Mouse (Mus musculus): ENCODE data around the gene C1qtnf5. TPM values are rescaled to one million over a fixed set of nuclear protein-coding genes. Genes with fewer than 3 reads are reported as not detected.

Gene C1qtnf5
- total RNA-seq, 2 experiments from 2014 or later, result 23.1 to 26.1 TPM

DNA sequence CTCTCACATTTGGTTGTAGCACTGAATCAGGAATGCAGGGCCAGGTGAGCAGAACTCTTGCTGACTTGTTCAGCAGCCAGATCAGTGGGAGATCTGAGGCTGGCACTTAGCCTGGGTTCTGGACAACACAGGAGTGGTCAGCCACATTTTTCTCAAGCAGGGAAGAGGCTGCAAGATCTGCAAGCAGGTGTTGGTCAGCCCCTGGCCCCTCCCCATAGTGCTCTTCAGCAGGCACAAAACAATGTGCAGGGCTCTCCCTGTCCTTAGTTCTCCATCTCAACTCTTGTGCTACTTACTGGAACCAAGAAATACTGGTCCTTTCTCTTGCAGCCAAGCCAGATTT is 37.6 kb downstream of the C1qtnf5 start:
- intact Hi-C loops (cut with DNase I), result no loop called here
- DNase-seq (ENCODE audit: low spot score in 2 of 2), result no peak

DNA sequence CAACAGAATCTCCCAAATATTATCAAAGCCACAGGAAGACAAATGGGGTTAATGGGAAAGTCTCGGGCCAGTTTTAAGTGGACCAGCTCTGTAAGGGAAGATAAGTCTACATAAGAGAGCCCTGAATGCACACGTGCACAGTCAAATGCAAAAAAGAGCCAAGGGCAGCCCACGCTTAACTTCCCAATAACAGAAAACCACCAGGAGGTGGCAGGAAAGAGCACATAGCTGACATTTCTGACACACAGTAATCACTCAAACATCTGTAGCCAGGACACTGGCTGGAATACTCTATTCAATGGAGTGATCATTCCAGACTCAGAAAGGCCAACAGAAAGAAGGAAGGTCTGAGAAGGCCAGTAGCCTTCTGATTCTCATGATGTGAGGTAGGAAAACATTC is 40.2 kb downstream of the C1qtnf5 start:
- no peak for DNase-seq (ENCODE audit: low spot score in 2 of 2)
- intact Hi-C loops (cut with DNase I), result no loop called here

Other genes with a start within 250 kb of the C1qtnf5 start
- gene Thy1, start 63.9 kb upstream of the C1qtnf5 start, total RNA-seq (2021), result 100 to 1,000 TPM; 826 to 894 TPM
- gene Usp2, start 40.2 kb upstream of the C1qtnf5 start, total RNA-seq (2021), result 100 to 1,000 TPM in 1 of 2 experiments, 10 to 100 TPM in 1; 72.3 to 106 TPM
- gene Mfrp, start 5.5 kb upstream of the C1qtnf5 start, total RNA-seq (2021), result 1 to 10 TPM in 1 of 2 experiments, under 1 TPM in 1; 0.55 to 1.6 TPM
- gene Gm49380, start 6.3 kb downstream of the C1qtnf5 start, total RNA-seq (2021), result under 1 TPM; 0.14 to 0.27 TPM
- gene Rnf26, start 6.3 kb downstream of the C1qtnf5 start, total RNA-seq (2021), result 10 to 100 TPM; 30.6 to 31.5 TPM
- 10 to 100 TPM; 13.2 to 14.8 TPM for gene Mcam, start 27.2 kb downstream of the C1qtnf5 start, total RNA-seq (2021)
- gene Cbl, start 126.8 kb downstream of the C1qtnf5 start, total RNA-seq (2021), result 10 to 100 TPM; 53.4 to 54.2 TPM
- 1 to 10 TPM; 1.3 to 2.0 TPM for gene Ccdc153, start 133.4 kb downstream of the C1qtnf5 start, total RNA-seq (2021)
- under 1 TPM; 0.53 to 0.73 TPM for gene Pdzd3, start 144.2 kb downstream of the C1qtnf5 start, total RNA-seq (2021)
- gene Nlrx1, start 161.4 kb downstream of the C1qtnf5 start, total RNA-seq (2021), result 10 to 100 TPM; 11.6 to 14.0 TPM
- gene Abcg4, start 181.4 kb downstream of the C1qtnf5 start, total RNA-seq (2021), result 10 to 100 TPM; 60.5 to 61.6 TPM
- gene Hinfp, start 198.4 kb downstream of the C1qtnf5 start, total RNA-seq (2021), result 10 to 100 TPM; 28.4 to 28.6 TPM
- 100 to 1,000 TPM; 207 to 225 TPM for gene C2cd2l, start 213.0 kb downstream of the C1qtnf5 start, total RNA-seq (2021)
- gene Dpagt1, start 218.8 kb downstream of the C1qtnf5 start, total RNA-seq (2021), result 10 to 100 TPM; 12.5 to 13.8 TPM
- gene H2afx, start 227.4 kb downstream of the C1qtnf5 start, total RNA-seq (2021), result 10 to 100 TPM; 56.6 to 56.8 TPM
- 10 to 100 TPM; 14.8 to 22.0 TPM for gene Hmbs, start 237.0 kb downstream of the C1qtnf5 start, total RNA-seq (2021)

Measured in left cerebral cortex, postnatal 25 days (tissue).